Mouse (Mus musculus) MEL (cell line): Measurements from ENCODE around the gene Polr1d.

Experiments
- BHLHE40 ChIP-seq: IDR thresholded peaks from 2 replicates; pipeline ENCODE4 v1.6.1; 2012; ENCODE audit warnings: low read depth, mild to moderate bottlenecking, inconsistent platforms, low read length, improper control_type of control experiment, borderline replicate concordance
- CTCF ChIP-seq, 3 experiments: IDR thresholded peaks in 2 of 3; conservative IDR thresholded peaks in 1 of 3; 2 replicates each; pipeline ENCODE4 v1.5.1; 2011 to 2012; ENCODE audit warnings: low read length in 3 of 3, low read depth in 2 of 3, mild to moderate bottlenecking in 2 of 3, improper control_type of control experiment in 1 of 3, inconsistent platforms in 1 of 3, mixed read lengths in 1 of 3, moderate library complexity in 1 of 3; ENCODE audit not compliant: control insufficient read depth in 1 of 3, insufficient read depth in 1 of 3, poor library complexity in 1 of 3, severe bottlenecking in 1 of 3
- E2F4 ChIP-seq: IDR thresholded peaks from 2 replicates; pipeline ENCODE4 v1.6.1; 2011; ENCODE audit warnings: low read depth, low read length, improper control_type of control experiment, borderline replicate concordance
- GABPA ChIP-seq: IDR thresholded peaks from 2 replicates; pipeline ENCODE4 v1.6.1; 2012; ENCODE audit warnings: low read depth, mild to moderate bottlenecking, inconsistent platforms, low read length, improper control_type of control experiment, moderate library complexity
- GATA1 ChIP-seq: IDR thresholded peaks from 2 replicates; pipeline ENCODE4 v1.6.1; 2011; ENCODE audit warnings: low read depth, low read length, improper control_type of control experiment
- JUND ChIP-seq: IDR thresholded peaks from 2 replicates; pipeline ENCODE4 v1.6.1; 2011; ENCODE audit warnings: low read depth, mild to moderate bottlenecking, improper control_type of control experiment, low read length
- MAFK ChIP-seq: IDR thresholded peaks from 2 replicates; pipeline ENCODE4 v1.6.1; 2011; ENCODE audit warnings: low read depth, mild to moderate bottlenecking, low read length, improper control_type of control experiment, borderline replicate concordance
- POLR2A ChIP-seq, 2 experiments: IDR thresholded peaks; 2 replicates each; pipeline ENCODE4 v1.6.1; 2011 to 2012; ENCODE audit warnings: low read length in 2 of 2, mild to moderate bottlenecking in 2 of 2, control low read depth in 1 of 2, improper control_type of control experiment in 1 of 2, low read depth in 1 of 2, moderate library complexity in 1 of 2; ENCODE audit not compliant: control insufficient read depth in 1 of 2, insufficient read depth in 1 of 2, poor library complexity in 1 of 2

- TF ChIP-seq E2F4 (no peak), POLR2A (IDR thresholded peaks at IDR 0.05; ENCODE audit: control insufficient read depth in 1 of 2, insufficient read depth in 1 of 2, low read depth in 1 of 2, low read length in 2 of 2, poor library complexity in 1 of 2) (no peak), MAFK (no peak), BHLHE40 (no peak), CTCF (IDR thresholded peaks at IDR 0.05 in 2 of 3, conservative IDR thresholded peaks at IDR 0.05 in 1 of 3; ENCODE audit: control insufficient read depth in 1 of 3, insufficient read depth in 1 of 3, low read depth in 2 of 3, low read length in 3 of 3, poor library complexity in 1 of 3, severe bottlenecking in 1 of 3) (no peak), GATA1 (no peak), GABPA (no peak), JUND (no peak)
These were observed 23.4 kb upstream of the Polr1d start for GRCm38 (mm10) chr5:147053481-147053880.
